Mouse (Mus musculus) ovary, postnatal 10 days (tissue): ENCODE data around the gene Acoxl.

Source experiments
- DNase-seq: peaks from one replicate; pipeline ENCODE4 v3.0.0; 2022; ENCODE audit warnings: low spot score

Gene Acoxl

DNA sequence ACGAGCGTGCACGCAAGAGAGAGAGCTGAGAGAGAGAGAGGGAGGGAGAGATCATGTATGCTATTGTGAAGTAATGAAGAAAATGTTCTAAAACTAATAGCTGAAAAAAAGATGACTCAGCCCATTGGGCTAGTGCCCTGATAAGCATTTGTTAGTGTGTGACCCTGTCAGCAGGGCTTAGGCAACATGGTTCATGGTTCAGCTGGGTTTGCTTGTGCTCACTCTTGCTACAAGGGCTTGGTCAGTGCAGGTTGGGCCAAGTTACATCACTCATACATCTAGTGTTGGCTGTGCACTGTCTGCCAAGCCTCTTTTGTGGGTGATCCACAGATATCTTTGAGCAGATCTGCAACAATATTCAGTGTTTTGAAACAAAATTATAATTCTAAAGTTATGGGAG, 194.8 kb downstream of the Acoxl start:
- no peak for DNase-seq

DNA sequence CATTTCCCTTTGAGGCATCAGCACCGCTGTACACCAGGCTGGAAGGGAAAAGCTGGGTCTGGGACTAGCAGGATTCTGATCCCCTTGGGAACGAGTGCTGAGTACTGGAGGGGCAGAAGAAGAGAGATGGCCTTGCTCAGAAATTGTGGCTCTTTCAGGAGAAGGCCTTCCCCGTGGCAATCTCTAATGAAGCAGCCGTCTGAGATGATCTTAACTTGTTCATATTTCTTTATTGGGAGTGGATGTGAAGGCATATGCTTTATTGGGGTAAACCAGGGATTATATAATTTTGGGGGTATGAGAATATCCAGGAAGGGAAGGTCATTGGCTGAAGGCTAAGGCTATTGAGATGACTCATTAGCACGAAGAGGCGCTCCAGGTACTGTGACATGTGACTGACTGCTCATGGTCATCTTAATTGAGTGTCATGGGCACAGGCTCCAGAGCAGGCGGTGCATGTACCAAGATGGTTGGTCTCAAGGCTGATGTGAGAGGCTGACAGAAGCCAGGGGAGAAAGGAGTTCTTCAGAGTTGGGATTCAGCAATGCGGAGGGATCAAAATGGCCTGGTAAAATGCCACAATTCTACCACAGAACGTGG, 195.5 kb downstream of the Acoxl start:
- no peak for DNase-seq

DNA sequence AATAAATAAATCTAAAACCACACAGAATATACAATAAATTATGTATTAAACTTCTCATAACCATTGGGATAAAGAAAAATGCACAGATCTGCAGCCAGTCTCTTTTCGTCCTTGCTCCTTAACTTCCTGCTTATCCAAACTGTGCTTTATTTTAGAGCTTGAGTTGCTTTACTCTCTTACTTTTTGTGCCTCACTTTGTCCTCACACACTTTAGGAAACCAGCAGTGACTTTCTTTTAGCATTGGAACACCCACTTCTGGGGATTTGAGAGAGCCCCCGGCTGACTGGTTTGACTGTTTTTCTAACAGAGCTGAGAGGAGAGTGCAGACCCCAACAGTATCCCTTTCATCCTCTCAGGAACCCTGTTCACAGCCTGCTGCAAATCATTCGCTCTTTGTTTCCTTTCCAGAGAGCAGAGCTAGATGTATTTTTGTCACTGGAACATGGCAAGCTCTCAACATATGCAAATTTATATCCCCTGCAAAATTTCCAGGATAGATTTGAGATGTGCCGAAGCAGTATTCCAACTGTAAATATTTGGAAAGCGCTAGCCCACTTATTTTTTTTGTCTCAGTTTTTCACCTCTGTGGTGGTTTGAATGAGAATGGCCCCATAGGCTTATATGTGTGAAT, 199.7 kb downstream of the Acoxl start:
- DNase-seq: no peak

GRCm38 (mm10) chr2:128041066-128041750, 202.5 kb downstream of the Acoxl start:
- DNase-seq: no peak

GRCm38 (mm10) chr2:128046454-128046853, 207.8 kb downstream of the Acoxl start:
- no peak for DNase-seq

- DNase-seq: no peak
Measured at GRCm38 (mm10) chr2:128054905-128055304, 216.2 kb downstream of the Acoxl start.

- DNase-seq: no peak
Measured at GRCm38 (mm10) chr2:128057872-128058271, 219.2 kb downstream of the Acoxl start.

DNA sequence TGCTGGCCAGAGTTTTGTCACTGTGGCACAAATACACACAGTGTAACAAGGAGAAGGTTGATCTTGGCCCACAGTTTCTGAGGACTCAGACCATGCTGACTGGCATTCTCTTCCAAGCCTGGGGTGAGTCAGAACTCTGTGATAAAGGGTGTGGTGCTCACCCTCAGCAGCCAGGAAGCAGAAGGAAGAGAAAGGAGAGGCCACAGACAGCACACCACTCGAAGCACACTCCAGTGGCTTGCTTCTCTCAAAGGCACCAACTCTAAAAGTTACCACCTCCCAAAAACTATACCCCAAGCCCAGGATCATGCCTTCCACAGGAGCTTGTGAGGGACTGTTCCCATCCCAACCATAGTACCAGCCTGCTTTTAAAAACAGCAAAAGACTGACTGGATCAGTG, 220.0 kb downstream of the Acoxl start:
- no peak for DNase-seq

- DNase-seq: no peak
Measured at GRCm38 (mm10) chr2:128060213-128060612, 221.5 kb downstream of the Acoxl start.

DNA sequence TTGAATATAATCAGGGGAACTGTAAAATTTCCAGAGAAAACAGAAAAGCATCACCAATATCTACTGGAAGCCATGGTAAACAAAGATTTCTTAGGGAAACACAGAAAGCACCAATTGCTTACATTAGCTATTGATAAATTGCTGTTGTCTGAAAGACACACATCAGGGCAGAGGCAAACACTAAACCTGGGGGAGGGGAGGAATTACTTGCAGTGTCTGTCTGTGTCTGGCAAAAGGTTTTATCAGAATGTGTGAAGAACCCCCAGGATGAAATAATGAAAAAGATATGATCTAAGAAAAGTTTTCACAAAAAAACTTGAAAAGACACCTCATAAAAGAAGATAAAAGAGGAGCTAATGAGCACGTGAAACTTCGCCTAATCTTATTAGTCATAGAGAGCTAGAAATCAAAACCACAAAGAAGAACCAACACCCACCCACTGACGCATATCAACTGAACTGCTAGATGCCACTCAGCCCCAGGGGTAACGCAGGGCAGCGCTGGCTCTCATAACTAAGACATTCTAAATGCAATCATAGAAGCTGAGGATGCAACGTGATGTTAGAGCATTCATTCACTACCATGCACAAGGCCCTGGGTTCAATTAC, 222.1 kb downstream of the Acoxl start:
- DNase-seq: no peak

GRCm38 (mm10) chr2:128061491-128061890, 222.8 kb downstream of the Acoxl start:
- DNase-seq: no peak

DNA sequence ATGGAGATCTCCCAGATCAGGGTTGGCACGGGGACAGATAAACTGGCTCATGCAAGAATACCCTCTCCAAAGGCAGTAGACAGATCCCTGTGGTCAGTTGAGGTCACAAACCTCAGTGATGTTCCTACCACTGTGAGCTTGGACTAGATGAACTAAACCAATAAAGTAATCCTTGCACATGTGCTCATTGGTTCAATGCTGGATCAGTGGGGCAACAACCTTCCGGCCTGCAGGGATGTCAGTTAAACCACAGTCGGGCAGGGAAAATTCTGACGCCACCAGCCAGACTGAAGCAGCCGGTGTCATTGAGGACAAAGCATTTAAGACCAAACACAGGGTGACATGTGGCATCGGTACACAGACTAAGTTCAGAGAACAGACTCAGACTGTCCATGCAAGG, 224.1 kb downstream of the Acoxl start:
- DNase-seq: no peak

- no peak for DNase-seq
Measured at GRCm38 (mm10) chr2:128065013-128065412, 226.3 kb downstream of the Acoxl start.

DNA sequence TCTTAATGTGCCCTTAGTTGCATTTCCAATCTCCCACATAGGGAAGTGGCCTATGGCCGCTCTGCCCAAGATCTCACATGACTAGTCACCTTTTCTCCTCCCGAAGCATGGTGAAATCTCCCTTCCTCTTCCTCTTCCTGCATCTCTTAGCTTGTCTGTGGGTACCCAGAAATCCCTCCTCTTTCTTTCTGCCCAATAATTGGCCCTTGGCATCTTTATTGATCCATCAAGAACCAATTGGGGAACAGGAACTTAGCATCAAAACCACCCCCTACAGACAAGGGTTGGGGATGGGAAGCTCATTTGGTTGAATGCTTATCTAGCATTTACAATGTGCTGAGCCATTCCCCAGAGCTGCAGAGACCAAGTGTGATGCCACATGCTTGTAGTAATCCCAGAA, 226.9 kb downstream of the Acoxl start:
- DNase-seq: no peak

DNA sequence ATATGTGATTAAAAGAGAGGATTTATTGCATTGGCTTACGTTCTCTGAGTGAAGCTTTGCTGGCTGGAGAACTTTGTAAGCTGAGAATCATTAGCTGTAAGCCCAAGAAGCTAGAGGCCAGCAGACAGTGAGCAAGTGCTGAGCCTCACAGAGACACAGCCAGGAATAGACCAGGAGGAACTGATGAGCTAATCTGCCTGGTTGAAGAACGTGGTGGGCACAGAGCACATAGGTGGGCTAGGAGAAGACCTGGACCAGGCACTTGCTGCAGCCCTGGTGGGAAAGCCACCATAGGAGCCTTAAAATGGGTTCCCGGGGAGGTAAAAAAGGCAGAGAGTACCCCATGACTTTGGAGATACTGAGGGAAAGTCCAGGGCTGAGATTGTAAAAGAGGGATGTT, 228.5 kb downstream of the Acoxl start:
- no peak for DNase-seq

- no peak for DNase-seq
Measured at GRCm38 (mm10) chr2:128067596-128067995, 228.9 kb downstream of the Acoxl start.

GRCm38 (mm10) chr2:128068176-128068575, 229.5 kb downstream of the Acoxl start:
- DNase-seq: no peak

DNA sequence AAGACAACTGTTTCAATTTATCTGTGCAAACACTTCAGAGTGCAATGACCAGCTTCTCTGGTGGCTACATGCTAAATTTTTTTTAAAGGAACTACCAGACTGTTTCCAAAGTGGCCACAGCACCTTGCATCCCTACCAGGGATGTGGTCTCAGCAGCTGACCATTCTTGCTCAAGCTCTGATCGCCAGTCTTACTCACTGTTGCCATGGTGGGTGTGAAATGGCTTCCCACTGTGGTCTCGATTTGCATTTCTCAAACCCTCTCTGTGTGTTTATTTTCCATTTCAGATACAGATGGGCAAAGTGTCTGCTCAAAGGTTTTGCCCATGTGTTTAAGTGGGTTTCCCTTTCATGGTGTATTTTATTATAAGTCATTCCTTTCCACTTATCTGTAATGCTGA, 230.3 kb downstream of the Acoxl start:
- DNase-seq: no peak

- no peak for DNase-seq
Measured at GRCm38 (mm10) chr2:128071791-128072190, 233.1 kb downstream of the Acoxl start.

- DNase-seq: no peak
Measured at GRCm38 (mm10) chr2:128072944-128073343, 234.3 kb downstream of the Acoxl start.

DNA sequence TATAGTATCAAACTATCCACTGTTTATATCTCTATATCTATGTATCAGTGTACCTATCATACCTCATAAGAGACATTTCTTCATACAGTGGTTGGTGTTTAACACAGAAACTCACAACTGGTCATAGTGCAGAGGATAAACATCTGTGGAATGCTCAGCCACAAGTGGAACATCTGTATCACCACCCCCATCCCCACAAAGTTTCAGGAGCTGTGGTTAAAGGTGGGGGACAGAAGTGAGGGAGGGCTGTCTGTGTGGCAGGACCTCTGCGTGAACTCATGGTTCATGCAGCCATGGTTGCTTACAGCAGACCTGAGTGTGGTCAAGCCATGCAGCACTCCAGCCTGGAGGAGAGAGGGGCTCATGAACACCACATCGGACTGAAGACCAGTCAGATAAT, 234.9 kb downstream of the Acoxl start:
- DNase-seq: no peak

DNA sequence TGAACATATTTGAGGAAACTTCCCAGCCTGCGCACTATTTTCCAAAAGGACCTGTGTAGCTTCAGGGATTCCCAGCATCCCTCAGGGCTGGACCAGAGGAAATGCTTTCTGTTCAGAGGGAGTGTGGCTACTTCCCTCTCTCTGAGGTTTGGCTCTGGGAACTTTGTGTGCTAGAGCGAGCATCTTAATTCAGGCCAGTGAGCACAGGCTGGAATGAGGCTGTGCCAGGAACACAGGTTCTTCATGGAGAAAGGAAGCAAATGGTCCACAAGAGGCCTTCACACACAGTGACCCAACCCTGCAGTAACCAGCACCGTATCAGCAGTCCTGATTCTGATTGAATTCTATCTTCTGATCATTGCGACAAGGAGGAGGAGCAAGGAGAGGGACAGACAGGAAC, 238.3 kb downstream of the Acoxl start:
- DNase-seq: no peak

GRCm38 (mm10) chr2:128078859-128079258, 240.2 kb downstream of the Acoxl start:
- DNase-seq: no peak
